Mouse (Mus musculus): ENCODE results near the gene Hoxd3. TPM values are rescaled to one million over a fixed set of nuclear protein-coding genes. Genes with fewer than 3 reads are reported as not detected.

The Hoxd3 gene
- polyA plus RNA-seq, 1 experiment from 2014 or later: 3.2 TPM

DNA sequence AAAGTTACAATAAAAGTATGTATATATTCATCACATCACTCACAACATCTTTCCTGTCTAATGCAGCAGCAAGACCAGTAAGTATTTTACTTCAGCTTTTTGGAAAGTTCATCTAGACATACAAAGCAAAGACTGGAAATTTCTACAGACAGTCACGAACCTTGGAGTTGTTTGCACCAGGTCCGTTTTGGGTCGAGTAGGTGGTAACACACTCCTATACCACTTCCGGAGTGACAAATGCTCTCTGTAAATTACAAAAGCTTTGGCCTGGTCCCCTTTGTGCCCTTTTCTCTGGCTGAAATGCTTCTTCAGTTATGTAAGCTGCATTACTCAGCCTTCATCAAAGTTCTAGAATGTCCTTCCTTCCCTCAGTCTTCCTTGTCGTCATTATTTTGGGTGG is 42.0 kb downstream of the Hoxd3 start:
- H3K27me3 ChIP-seq (replicated peaks; ENCODE audit: control insufficient read depth, insufficient read depth, low read length): peaks cover 83% of the 10 kb centered on the region
- H3K4me2 ChIP-seq (replicated peaks; ENCODE audit: low read depth): no peak overlapping the region

DNA sequence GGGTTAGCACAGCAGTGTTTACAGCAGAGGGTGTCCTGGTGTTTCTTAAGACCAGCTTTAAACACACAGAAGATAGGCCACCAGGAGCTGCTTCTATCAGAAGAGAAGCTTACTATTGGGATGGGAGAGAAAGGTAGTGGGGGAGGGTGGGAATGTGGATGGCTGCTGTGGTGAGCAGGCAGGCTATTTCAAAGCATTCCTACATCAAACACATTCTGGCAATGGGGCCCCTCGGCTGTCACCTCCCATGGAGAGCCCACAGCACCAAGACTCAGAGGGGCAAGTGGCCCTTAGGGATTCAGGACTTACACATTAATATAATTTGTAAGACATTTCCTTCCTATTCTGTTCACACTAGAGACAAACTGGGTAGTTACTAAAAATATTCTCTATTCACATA is 48.4 kb downstream of the Hoxd3 start:
- no peak overlapping the region for H3K27ac ChIP-seq (ENCODE audit: low read depth, low read length)
- no peaks in the 10 kb centered on the region for H3K36me3 ChIP-seq (ENCODE audit: control insufficient read depth, insufficient read depth)
- ATAC-seq: no peak
- 18% methylated on average over 1 of the region's 1 CpGs for WGBS
- H3K9me3 ChIP-seq (ENCODE audit: control insufficient read depth): no peaks in the 10 kb centered on the region
- no peak overlapping the region for H3K9ac ChIP-seq (ENCODE audit: low read depth, low read length)
- no peak overlapping the region for H3K4me3 ChIP-seq (ENCODE audit: low read depth, low read length)
- H3K4me2 ChIP-seq (replicated peaks; ENCODE audit: low read depth): no peak overlapping the region
- peaks cover 5% of the 10 kb centered on the region; the same call in 1 of the 2 replicates for H3K4me1 ChIP-seq (replicated peaks; ENCODE audit: control insufficient read depth, insufficient read depth, low read length)
- peaks cover 74% of the 10 kb centered on the region for H3K27me3 ChIP-seq (replicated peaks; ENCODE audit: control insufficient read depth, insufficient read depth, low read length)
- no peak for TF ChIP-seq CTCF (IDR thresholded peaks at IDR 0.05; ENCODE audit: low read depth)

More for the DNA sequence above, 42.0 kb downstream of the Hoxd3 start:
- no peak overlapping the region for H3K4me3 ChIP-seq (ENCODE audit: low read depth, low read length)
- ATAC-seq: no peak
- 49% methylated on average over 5 of the region's 5 CpGs for WGBS
- H3K27ac ChIP-seq (ENCODE audit: low read depth, low read length): no peak overlapping the region
- H3K36me3 ChIP-seq (ENCODE audit: control insufficient read depth, insufficient read depth): no peaks in the 10 kb centered on the region
- no peaks in the 10 kb centered on the region for H3K9me3 ChIP-seq (ENCODE audit: control insufficient read depth)
- TF ChIP-seq CTCF (IDR thresholded peaks at IDR 0.05; ENCODE audit: low read depth): no peak
- no peak overlapping the region for H3K9ac ChIP-seq (ENCODE audit: low read depth, low read length)
- H3K4me1 ChIP-seq (replicated peaks; ENCODE audit: control insufficient read depth, insufficient read depth, low read length): no peaks in the 10 kb centered on the region

DNA sequence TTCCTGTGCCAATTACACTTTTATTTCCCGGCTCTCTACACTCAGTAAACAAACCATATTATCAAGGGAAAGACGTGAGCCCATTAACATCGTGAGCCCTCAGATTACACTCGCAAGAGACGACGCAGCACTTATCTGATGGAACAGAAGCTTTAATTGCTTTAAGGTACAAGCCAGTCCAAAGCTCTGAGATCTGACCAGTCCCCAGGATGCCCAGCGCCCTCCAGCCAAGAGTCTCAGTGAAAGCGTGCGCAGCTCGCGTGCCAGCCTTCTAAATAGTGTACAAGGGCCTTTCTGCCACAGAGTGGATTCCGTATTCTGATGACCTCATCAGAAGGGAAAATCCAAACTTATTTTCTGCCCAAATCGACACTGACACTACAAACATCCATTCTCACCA is 50.2 kb downstream of the Hoxd3 start:
- H3K4me3 ChIP-seq (ENCODE audit: low read depth, low read length): no peak overlapping the region

DNA sequence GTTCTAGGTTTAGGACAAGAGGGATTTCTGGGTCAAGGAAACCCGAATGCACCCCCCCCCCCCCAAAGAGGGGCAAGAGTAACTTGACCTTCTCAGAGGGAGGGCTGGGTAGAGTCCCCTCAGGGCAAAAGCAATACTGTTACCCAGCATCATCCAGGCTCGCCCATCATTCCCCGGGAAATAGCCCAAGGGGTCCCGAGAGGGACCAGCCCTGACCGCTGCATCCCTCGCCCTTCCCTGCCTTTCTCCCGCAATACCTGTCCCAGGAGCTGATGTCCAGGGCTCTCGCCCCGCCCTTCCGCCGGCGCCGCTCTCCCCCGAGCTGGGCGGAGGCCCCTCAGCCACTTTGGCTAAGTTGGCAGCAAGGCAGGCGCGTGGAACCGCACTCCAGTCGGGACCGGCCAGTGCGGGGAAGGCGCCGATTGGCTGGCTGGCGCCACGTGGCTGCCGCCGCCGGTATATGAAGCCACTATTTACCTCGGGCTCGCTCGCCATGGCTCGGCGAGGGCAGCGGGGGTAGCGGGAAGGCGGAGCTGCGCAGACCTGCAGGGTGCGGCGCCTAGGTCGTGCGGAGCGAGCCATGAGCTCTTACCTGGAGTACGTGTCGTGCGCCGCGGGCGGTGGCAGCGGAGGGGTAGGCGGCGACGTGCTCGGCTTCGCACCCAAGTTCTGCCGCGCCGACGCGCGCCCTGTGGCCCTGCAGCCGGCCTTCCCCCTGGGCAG is 51.0 kb downstream of the Hoxd3 start, which contains the start of gene Hoxd1:
Hoxd1 (plus strand) TSS at position 459 of the 723 bp plus-strand sequence.
- no peak for TF ChIP-seq CTCF (IDR thresholded peaks at IDR 0.05; ENCODE audit: low read depth)
- Histone ChIP-seq H3K4me3 (ENCODE audit: low read depth, low read length) (peak within 1 kb of the TSS; percentile 40), H3K4me1 (replicated peaks; ENCODE audit: control insufficient read depth, insufficient read depth, low read length) (peaks cover 5% of the 10 kb centered on the region; the same call in 1 of the 2 replicates), H3K27ac (ENCODE audit: low read depth, low read length) (no peak within 1 kb of the TSS), H3K4me2 (replicated peaks; ENCODE audit: low read depth) (peak within 1 kb of the TSS; percentile 78), H3K9ac (ENCODE audit: low read depth, low read length) (no peak within 1 kb of the TSS), H3K9me3 (ENCODE audit: control insufficient read depth) (no peaks in the 10 kb centered on the region), H3K27me3 (replicated peaks; ENCODE audit: control insufficient read depth, insufficient read depth, low read length) (peaks cover 79% of the 10 kb centered on the region), H3K36me3 (ENCODE audit: control insufficient read depth, insufficient read depth) (no peaks in the 10 kb centered on the region)
- under 1% methylated on average over 55 of the region's 61 CpGs for WGBS
- peak; percentile 53 for ATAC-seq

More for the DNA sequence above, 50.2 kb downstream of the Hoxd3 start:
- H3K9me3 ChIP-seq (ENCODE audit: control insufficient read depth): no peaks in the 10 kb centered on the region
- H3K27me3 ChIP-seq (replicated peaks; ENCODE audit: control insufficient read depth, insufficient read depth, low read length): peaks cover 81% of the 10 kb centered on the region
- H3K27ac ChIP-seq (ENCODE audit: low read depth, low read length): no peak overlapping the region
- peaks cover 5% of the 10 kb centered on the region; the same call in 1 of the 2 replicates for H3K4me1 ChIP-seq (replicated peaks; ENCODE audit: control insufficient read depth, insufficient read depth, low read length)
- no peaks in the 10 kb centered on the region for H3K36me3 ChIP-seq (ENCODE audit: control insufficient read depth, insufficient read depth)
- no peak overlapping the region for H3K9ac ChIP-seq (ENCODE audit: low read depth, low read length)
- H3K4me2 ChIP-seq (replicated peaks; ENCODE audit: low read depth): peak overlapping the region; percentile 78; the same call in 1 of the 2 replicates
- 0 out of 2 replicates have a peak, but pooled peaks have one; percentile 8 for ATAC-seq
- no peak for TF ChIP-seq CTCF (IDR thresholded peaks at IDR 0.05; ENCODE audit: low read depth)
- WGBS: 6% methylated on average over 13 of the region's 13 CpGs

DNA sequence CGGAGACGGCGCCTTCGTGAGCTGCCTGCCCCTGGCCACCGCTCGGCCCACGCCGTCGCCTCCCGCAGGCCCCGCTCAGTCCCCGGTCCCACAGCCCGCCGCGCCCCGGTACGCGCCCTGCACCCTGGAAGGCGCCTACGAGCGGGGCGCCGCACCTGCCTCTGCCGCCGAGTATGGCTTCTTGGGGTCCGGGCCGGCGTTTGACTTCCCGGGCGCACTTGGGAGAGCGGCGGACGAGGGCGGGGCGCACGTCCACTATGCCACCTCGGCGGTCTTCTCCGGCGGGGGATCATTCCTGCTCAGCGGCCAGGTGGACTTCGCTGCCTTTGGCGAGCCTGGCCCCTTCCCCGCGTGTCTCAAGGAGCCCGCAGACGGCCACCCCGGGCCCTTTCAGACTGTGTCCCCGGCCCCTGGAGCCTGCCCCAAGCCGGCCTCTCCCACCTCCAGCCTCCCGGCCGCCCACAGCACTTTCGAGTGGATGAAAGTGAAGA is 51.6 kb downstream of the Hoxd3 start:
- Histone ChIP-seq H3K9me3 (ENCODE audit: control insufficient read depth) (no peaks in the 10 kb centered on the region), H3K4me1 (replicated peaks; ENCODE audit: control insufficient read depth, insufficient read depth, low read length) (peaks cover 5% of the 10 kb centered on the region; the same call in 1 of the 2 replicates), H3K4me2 (replicated peaks; ENCODE audit: low read depth) (peak overlapping the region; percentile 78), H3K27me3 (replicated peaks; ENCODE audit: control insufficient read depth, insufficient read depth, low read length) (peaks cover 73% of the 10 kb centered on the region), H3K4me3 (ENCODE audit: low read depth, low read length) (peak overlapping the region; percentile 40), H3K36me3 (ENCODE audit: control insufficient read depth, insufficient read depth) (no peaks in the 10 kb centered on the region), H3K27ac (ENCODE audit: low read depth, low read length) (no peak overlapping the region), H3K9ac (ENCODE audit: low read depth, low read length) (no peak overlapping the region)
- WGBS: 2% methylated on average over 44 of the region's 53 CpGs
- 0 out of 2 replicates have a peak, but pooled peaks have one; percentile 28 for ATAC-seq
- no peak for TF ChIP-seq CTCF (IDR thresholded peaks at IDR 0.05; ENCODE audit: low read depth)

DNA sequence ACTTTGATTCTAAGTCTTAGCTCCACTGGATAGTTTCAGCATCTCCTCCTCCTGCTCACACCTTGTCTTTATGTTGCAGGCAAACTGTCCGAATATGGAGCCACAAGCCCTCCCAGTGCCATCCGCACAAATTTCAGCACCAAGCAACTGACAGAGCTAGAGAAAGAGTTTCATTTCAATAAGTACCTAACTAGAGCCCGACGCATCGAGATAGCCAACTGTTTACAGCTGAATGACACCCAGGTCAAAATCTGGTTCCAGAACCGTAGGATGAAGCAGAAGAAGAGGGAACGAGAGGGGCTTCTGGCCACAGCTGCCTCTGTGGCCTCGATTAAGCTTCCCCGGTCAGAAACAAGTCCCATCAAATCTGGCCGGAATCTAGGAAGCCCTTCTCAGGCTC is 52.2 kb downstream of the Hoxd3 start:
- TF ChIP-seq CTCF (IDR thresholded peaks at IDR 0.05; ENCODE audit: low read depth): no peak
- Histone ChIP-seq H3K9ac (ENCODE audit: low read depth, low read length) (no peak overlapping the region), H3K9me3 (ENCODE audit: control insufficient read depth) (no peaks in the 10 kb centered on the region), H3K4me3 (ENCODE audit: low read depth, low read length) (no peak overlapping the region), H3K27me3 (replicated peaks; ENCODE audit: control insufficient read depth, insufficient read depth, low read length) (peaks cover 69% of the 10 kb centered on the region), H3K36me3 (ENCODE audit: control insufficient read depth, insufficient read depth) (no peaks in the 10 kb centered on the region), H3K4me2 (replicated peaks; ENCODE audit: low read depth) (no peak overlapping the region), H3K4me1 (replicated peaks; ENCODE audit: control insufficient read depth, insufficient read depth, low read length) (peaks cover 5% of the 10 kb centered on the region; the same call in 1 of the 2 replicates), H3K27ac (ENCODE audit: low read depth, low read length) (no peak overlapping the region)
- 59% methylated on average over 10 of the region's 10 CpGs for WGBS
- no peak for ATAC-seq
